Mouse (Mus musculus): ENCODE results near the gene Nrxn3.

- TF ChIP-seq POLR2A (IDR thresholded peaks at IDR 0.05; ENCODE audit: low read depth, low read length) (no peak), CTCF (IDR thresholded peaks at IDR 0.05; ENCODE audit: extremely low read depth, insufficient read length, insufficient replicate concordance, low read depth, low read length) (no peak)
Measured at GRCm38 (mm10) chr12:90013958-90014357, 1291.3 kb downstream of the Nrxn3 start.
